Mouse (Mus musculus) heart, embryonic 11.5 days (tissue): Measurements from ENCODE around the gene St6galnac4. TPM values are rescaled to one million over a fixed set of nuclear protein-coding genes. Genes with fewer than 3 reads are reported as not detected.

ENCODE experiments used
- ATAC-seq: fragments of 200-750 bp; cut with Nextera tagmentation; replicated peaks from 2 replicates; pipeline ENCODE4 v1.8.0; 2017; ENCODE audit warnings: moderate library complexity; ENCODE audit not compliant: insufficient number of reproducible peaks, low FRiP score, low TSS enrichment
- H3K27ac ChIP-seq: fragments of 300-500 bp; sonication (generic); 2 replicates; pipeline ENCODE4 v1.5.1; 2014; ENCODE audit warnings: mild to moderate bottlenecking, low read depth, low read length
- H3K27me3 ChIP-seq: fragments of 300-500 bp; sonication (generic); 2 replicates; pipeline ENCODE4 v1.6.1; 2014; ENCODE audit warnings: mild to moderate bottlenecking, low read length, mixed read lengths; ENCODE audit not compliant: control insufficient read depth, insufficient read depth
- H3K36me3 ChIP-seq: fragments of 300-500 bp; sonication (generic); 2 replicates; pipeline ENCODE4 v1.6.1; 2014; ENCODE audit warnings: mild to moderate bottlenecking, low read length, moderate library complexity, mixed read lengths; ENCODE audit not compliant: control insufficient read depth, insufficient read depth
- H3K4me1 ChIP-seq: fragments of 300-500 bp; sonication (generic); 2 replicates; pipeline ENCODE4 v1.6.1; 2014; ENCODE audit warnings: low read length; ENCODE audit not compliant: control insufficient read depth, insufficient read depth
- H3K4me2 ChIP-seq: fragments of 300-500 bp; sonication (generic); 2 replicates; pipeline ENCODE4 v1.6.1; 2014; ENCODE audit warnings: mild to moderate bottlenecking, moderate library complexity
- H3K4me3 ChIP-seq: fragments of 300-500 bp; sonication (generic); 2 replicates; pipeline ENCODE4 v1.5.1; 2014; ENCODE audit warnings: low read depth, low read length
- H3K9ac ChIP-seq: fragments of 300-500 bp; sonication (generic); 2 replicates; pipeline ENCODE4 v1.6.1; 2014; ENCODE audit warnings: mild to moderate bottlenecking, low read depth, low read length, moderate library complexity
- H3K9me3 ChIP-seq: fragments of 300-500 bp; sonication (generic); replicated peaks from 2 replicates; pipeline ENCODE4 v1.6.1; 2016; ENCODE audit warnings: low read length; ENCODE audit not compliant: control insufficient read depth
- WGBS: fragments of 180-500 bp; shearing (Covaris S2); extraction: QIAGEN DNeasy Blood & Tissue Kit; methylation state at CpG from one replicate; pipeline ENCODE4 v1.1.7; 2014; ENCODE audit not compliant: insufficient replicate concordance; 5-methylcytosine and 5-hydroxymethylcytosine counted together
- polyA plus RNA-seq: library from polyadenylated mRNA; unstranded; fragments of >200 nt; fragmentation: Nextera tagmentation; extraction: Ambion mirVana; gene quantifications from 2 replicates; pipeline ENCODE4 v1.2.1, GENCODE M21; 2014

St6galnac4 gene
- polyA plus RNA-seq, 1 experiment from 2014 or later, result 32.9 TPM

DNA sequence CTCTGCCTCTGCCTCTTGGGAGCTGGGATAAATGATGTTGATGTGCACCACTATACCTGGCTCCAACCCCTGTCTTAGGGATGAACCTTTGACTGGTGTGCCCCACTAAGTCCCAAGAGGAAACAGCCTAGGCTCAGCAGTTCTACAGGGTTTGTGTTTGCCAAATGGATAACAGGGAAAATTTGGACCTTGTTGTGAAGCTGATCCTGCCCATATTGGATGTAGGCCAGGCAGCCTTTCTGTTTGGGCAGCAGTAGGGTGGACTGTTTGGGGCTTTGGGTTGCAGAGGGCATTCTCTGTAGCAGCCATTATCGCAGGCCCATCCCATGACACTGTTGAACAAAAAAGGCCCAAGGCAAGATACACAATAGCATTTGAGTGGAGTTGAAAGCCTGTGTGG is 39.9 kb upstream of the St6galnac4 start:
- Histone ChIP-seq H3K36me3 (no peaks in the 10 kb centered on the region), H3K9me3 (no peaks in the 10 kb centered on the region), H3K4me3 (no peak overlapping the region), H3K9ac (no peak overlapping the region), H3K4me1 (peaks cover 10% of the 10 kb centered on the region; the same call in 1 of the 2 replicates), H3K27ac (no peak overlapping the region), H3K4me2 (no peak overlapping the region), H3K27me3 (no peaks in the 10 kb centered on the region)
- 93% methylated on average over 1 of the region's 1 CpGs for WGBS
- ATAC-seq, result no peak

DNA sequence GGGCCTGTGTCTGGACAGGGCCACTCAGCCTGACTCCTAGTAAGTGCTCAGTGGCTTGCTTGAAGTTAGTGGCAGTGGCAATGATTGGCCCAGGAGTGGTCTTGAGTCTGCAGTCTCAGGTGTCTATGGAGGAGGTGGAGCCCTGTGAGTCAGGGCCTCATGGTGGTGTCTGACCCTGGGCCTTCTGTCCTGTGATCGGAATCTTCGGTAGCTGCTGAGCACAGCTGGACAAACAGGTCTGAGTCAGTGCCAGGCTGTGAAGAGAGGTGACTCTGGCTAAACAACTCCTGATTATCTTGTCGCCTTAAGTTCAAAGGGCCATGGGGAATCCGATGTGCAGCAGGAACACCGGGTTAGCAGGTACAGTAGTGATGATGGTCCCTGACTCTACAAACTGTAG is 39.5 kb upstream of the St6galnac4 start:
- H3K36me3 ChIP-seq, result no peaks in the 10 kb centered on the region
- no peak for ATAC-seq
- H3K4me1 ChIP-seq, result peaks cover 10% of the 10 kb centered on the region; the same call in 1 of the 2 replicates
- H3K4me2 ChIP-seq, result no peak overlapping the region
- 74% methylated on average over 5 of the region's 5 CpGs for WGBS
- H3K27me3 ChIP-seq, result no peaks in the 10 kb centered on the region
- no peaks in the 10 kb centered on the region for H3K9me3 ChIP-seq
- no peak overlapping the region for H3K4me3 ChIP-seq
- no peak overlapping the region for H3K9ac ChIP-seq
- H3K27ac ChIP-seq, result no peak overlapping the region

DNA sequence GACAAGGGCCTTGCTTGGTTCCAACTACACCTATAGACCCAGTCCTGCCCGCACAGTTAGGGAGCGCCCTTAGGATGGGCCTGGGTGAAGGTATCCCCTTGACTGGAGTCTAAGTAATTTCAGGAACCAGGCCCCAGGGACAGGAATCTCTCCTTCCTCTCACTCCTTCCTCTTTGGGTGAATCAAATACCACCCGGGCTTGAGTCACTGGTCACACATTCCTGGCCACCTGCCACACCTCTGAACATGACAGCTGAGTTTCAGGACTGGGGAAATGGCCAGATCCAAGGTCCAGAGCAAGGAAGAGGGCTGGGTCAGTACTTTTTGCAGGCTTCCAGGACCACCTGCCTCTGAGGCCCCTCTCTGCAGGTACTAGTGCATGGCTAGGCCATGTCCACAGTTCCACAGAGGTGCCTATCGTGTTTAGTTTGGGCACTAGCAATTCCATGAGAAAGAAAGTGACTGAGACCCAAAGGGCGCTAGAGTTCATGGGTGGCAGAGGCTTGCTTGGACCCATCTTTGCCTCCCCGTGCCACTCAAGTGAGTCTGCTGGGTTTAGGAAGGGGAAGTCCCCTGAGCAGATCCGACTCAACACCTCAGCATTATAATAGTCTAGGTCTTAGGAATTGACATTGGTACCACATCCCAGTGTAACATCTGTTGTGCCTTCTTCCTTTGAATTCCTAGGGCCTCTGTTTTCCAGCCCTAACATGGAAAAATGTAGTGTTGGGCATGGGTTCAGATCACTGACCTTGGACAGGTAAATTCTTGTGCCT is 38.7 kb upstream of the St6galnac4 start:
- ATAC-seq, result no peak
- Histone ChIP-seq H3K27ac (no peak overlapping the region), H3K4me1 (peaks cover 7% of the 10 kb centered on the region; the same call in 1 of the 2 replicates), H3K4me2 (no peak overlapping the region), H3K36me3 (no peaks in the 10 kb centered on the region), H3K4me3 (no peak overlapping the region), H3K9ac (no peak overlapping the region), H3K27me3 (no peaks in the 10 kb centered on the region), H3K9me3 (no peaks in the 10 kb centered on the region)
- 75% methylated on average over 7 of the region's 7 CpGs for WGBS

DNA sequence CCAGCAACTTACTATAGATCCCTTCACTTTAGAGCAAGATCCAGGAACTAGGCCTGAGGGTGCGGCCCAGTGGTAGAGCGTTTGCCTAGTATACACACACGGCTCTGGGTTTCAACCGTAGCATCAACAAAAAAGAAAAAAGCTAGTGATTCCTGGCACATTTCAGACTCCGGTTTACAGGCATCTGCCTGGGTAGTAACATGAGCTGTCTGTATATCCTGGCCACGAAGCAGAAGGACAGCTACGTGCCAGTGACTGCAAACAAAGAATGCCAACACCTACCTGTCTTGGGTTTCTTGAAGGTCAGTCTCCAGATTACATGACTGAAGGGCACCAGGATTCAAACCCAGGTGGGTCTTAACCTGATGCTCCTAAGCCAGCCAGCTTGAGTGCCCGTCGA is 37.7 kb upstream of the St6galnac4 start:
- Histone ChIP-seq H3K27me3 (no peaks in the 10 kb centered on the region), H3K36me3 (no peaks in the 10 kb centered on the region), H3K9me3 (no peaks in the 10 kb centered on the region), H3K4me1 (peaks cover 11% of the 10 kb centered on the region; the same call in 1 of the 2 replicates), H3K4me2 (no peak overlapping the region), H3K27ac (no peak overlapping the region), H3K4me3 (no peak overlapping the region), H3K9ac (no peak overlapping the region)
- 84% methylated on average over 9 of the region's 9 CpGs for WGBS
- ATAC-seq, result no peak

DNA sequence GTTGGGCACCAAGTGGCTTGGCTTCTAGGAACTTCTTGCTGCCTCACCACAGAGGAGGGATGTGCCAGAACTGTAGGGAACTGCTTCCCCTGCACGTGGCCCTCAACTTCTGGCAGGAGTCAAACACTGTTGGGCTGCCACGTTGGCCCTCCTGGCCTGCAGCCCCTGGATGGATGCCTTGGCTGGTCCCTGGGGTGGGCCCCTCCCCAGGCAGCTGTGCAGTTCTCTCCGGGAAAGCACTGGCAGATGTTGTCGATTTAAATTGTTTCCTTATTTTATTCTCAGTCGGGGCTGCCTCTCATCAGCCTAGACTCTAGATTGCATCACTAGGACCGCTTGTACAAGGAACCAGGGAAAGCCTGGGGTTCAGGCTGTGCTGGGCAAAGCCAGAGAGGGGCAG is 37.1 kb upstream of the St6galnac4 start:
- Histone ChIP-seq H3K9me3 (no peaks in the 10 kb centered on the region), H3K27ac (no peak overlapping the region), H3K36me3 (no peaks in the 10 kb centered on the region), H3K9ac (no peak overlapping the region), H3K4me2 (no peak overlapping the region), H3K4me1 (peaks cover 11% of the 10 kb centered on the region; the same call in 1 of the 2 replicates), H3K4me3 (no peak overlapping the region), H3K27me3 (no peaks in the 10 kb centered on the region)
- 68% methylated on average over 6 of the region's 6 CpGs for WGBS
- ATAC-seq, result no peak

DNA sequence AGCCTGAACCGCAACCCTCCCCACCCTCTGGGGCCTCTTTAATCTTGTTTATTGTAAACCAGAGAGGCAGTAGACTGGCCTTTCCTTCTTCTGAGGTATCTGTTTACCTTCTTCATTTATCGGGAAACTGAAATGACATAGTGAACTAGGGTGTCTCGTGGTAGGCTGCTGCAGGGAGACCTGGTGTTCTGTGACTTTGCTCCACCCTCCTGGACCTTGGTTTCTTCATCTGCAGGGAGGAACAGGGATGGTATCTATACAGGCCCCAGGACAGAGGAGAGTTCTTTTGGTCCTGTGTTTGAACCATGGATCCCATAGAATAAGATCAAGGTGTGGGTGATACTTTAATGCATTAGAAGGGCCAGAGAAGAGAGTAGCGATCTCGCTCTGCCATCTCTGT is 35.7 kb upstream of the St6galnac4 start:
- Histone ChIP-seq H3K4me2 (no peak overlapping the region), H3K36me3 (no peaks in the 10 kb centered on the region), H3K9ac (no peak overlapping the region), H3K4me1 (peaks cover 20% of the 10 kb centered on the region), H3K9me3 (no peaks in the 10 kb centered on the region), H3K4me3 (no peak overlapping the region), H3K27ac (no peak overlapping the region), H3K27me3 (no peaks in the 10 kb centered on the region)
- no peak for ATAC-seq
- WGBS, result 77% methylated on average over 5 of the region's 5 CpGs

DNA sequence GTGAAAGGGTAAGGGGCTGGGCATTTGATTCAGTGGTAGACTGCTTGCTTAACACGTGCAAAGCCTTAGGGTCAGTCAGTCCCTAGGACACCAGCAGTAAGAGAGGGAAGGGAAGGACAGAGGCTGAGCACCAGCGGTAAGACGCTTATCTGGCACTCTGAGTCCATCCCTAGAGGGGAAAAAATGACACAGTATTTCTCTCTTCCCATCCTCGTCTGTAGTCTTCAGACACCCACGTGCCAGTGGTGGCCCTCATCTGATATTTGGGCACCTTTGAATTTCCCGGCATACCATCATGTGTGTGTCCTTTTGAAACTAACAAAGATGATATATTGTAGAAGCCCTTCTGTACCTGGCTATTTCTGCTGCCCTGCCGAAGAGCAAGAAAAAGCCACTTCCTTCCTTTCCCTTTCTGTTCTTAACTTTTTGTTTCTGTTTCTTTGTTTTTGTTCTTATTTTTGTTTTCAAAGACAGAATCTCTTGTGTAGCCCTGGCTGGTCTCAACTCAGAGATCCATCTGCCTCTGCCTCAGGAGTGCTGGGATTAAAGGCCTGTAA is 33.2 kb upstream of the St6galnac4 start:
- Histone ChIP-seq H3K27ac (no peak overlapping the region), H3K4me1 (peaks cover 13% of the 10 kb centered on the region), H3K27me3 (no peaks in the 10 kb centered on the region), H3K36me3 (no peaks in the 10 kb centered on the region), H3K4me3 (no peak overlapping the region), H3K9ac (no peak overlapping the region), H3K9me3 (no peaks in the 10 kb centered on the region), H3K4me2 (no peak overlapping the region)
- 54% methylated on average over 7 of the region's 7 CpGs for WGBS
- no peak for ATAC-seq

DNA sequence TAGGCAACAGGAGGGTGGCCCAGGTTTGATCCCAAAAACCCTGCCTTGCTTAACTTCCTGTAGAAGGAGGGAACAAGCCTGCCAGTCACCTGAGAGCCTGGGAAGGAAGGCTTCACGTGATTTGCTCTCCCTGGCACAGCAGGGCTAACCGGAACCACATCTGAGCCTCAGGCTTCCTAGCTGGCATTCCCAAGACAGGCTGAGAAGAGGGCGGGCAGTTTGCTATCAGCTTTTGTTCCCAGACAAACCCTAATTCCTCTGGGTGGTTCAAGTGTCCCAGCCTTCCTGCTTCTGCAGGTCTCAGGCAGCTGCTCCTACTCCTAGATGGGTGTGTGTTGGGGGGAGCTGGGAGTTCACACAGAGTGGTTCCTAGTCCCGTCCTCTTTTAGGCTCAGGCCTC is 31.4 kb upstream of the St6galnac4 start:
- Histone ChIP-seq H3K27me3 (no peaks in the 10 kb centered on the region), H3K36me3 (no peaks in the 10 kb centered on the region), H3K4me3 (no peak overlapping the region), H3K9ac (0 out of 2 replicates have a peak overlapping the region, but pooled peaks have one; percentile 39), H3K9me3 (no peaks in the 10 kb centered on the region), H3K4me1 (peaks cover 13% of the 10 kb centered on the region), H3K4me2 (no peak overlapping the region), H3K27ac (no peak overlapping the region)
- ATAC-seq, result no peak
- WGBS, result 27% methylated on average over 4 of the region's 4 CpGs

DNA sequence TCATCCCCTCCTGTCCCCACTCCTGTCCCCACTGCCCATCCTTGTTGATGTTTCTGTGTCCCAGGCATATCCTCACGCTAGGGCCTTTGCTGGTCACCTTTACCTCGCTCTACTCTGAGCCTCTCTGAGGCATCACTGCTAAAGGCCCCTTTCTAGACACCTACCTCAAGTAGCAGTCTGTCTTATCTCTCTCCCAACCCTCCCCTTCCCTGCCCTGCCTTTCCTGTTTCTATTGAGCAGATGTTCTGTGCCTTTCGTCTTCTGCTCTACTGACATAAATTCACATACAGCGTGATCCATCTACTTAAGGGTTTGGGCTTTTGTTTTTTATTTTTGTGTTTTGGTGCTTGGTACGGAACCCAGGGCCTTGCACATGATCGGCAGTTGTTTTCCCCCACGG is 30.9 kb upstream of the St6galnac4 start:
- Histone ChIP-seq H3K4me3 (no peak overlapping the region), H3K27ac (no peak overlapping the region), H3K27me3 (no peaks in the 10 kb centered on the region), H3K9me3 (no peaks in the 10 kb centered on the region), H3K4me1 (peaks cover 13% of the 10 kb centered on the region), H3K9ac (0 out of 2 replicates have a peak overlapping the region, but pooled peaks have one; percentile 39), H3K36me3 (no peaks in the 10 kb centered on the region), H3K4me2 (no peak overlapping the region)
- no peak for ATAC-seq
- 66% methylated on average over 7 of the region's 7 CpGs for WGBS
